Mouse (Mus musculus) thymus, postnatal 36 days (tissue): ENCODE results near the gene Cux1.

Experiments
- DNase-seq, 2 experiments: peaks; one replicate each; pipeline ENCODE4 v3.0.0; 2022; ENCODE audit warnings: mixed read lengths in 2 of 2

The Cux1 gene

GRCm38 (mm10) chr5:136292361-136292760 lies 274.9 kb downstream of the Cux1 start:
- DNase-seq, result no peak

GRCm38 (mm10) chr5:136291562-136291961 lies 275.7 kb downstream of the Cux1 start:
- DNase-seq, result no peak

- no peak for DNase-seq
Observed at GRCm38 (mm10) chr5:136289776-136290175, 277.5 kb downstream of the Cux1 start.

GRCm38 (mm10) chr5:136288351-136289081 lies 278.8 kb downstream of the Cux1 start:
- DNase-seq, result no peak

GRCm38 (mm10) chr5:136286566-136286965 lies 280.7 kb downstream of the Cux1 start:
- no peak for DNase-seq

- DNase-seq, result no peak
Observed at GRCm38 (mm10) chr5:136285106-136285505, 282.2 kb downstream of the Cux1 start.

- no peak for DNase-seq
Observed at GRCm38 (mm10) chr5:136281351-136281750, 285.9 kb downstream of the Cux1 start.

- DNase-seq, result no peak
Observed at GRCm38 (mm10) chr5:136274739-136275138, 292.6 kb downstream of the Cux1 start.

GRCm38 (mm10) chr5:136269937-136270336 lies 297.4 kb downstream of the Cux1 start:
- DNase-seq, result no peak

- DNase-seq, result no peak
Observed at GRCm38 (mm10) chr5:136266077-136266476, 301.2 kb downstream of the Cux1 start.

- DNase-seq, result no peak
Observed at GRCm38 (mm10) chr5:136263342-136263741, 303.9 kb downstream of the Cux1 start.

GRCm38 (mm10) chr5:136258919-136259318 lies 308.4 kb downstream of the Cux1 start:
- DNase-seq, result peak; percentile 61 to 65

GRCm38 (mm10) chr5:136252899-136253298 lies 314.4 kb downstream of the Cux1 start:
- peak; percentile 69 to 73 for DNase-seq

- peak; percentile 35 to 41 for DNase-seq
Observed at GRCm38 (mm10) chr5:136251004-136251403, 316.3 kb downstream of the Cux1 start.

GRCm38 (mm10) chr5:136248441-136248840 lies 318.8 kb downstream of the Cux1 start:
- no peak for DNase-seq

- DNase-seq, result no peak
Observed at GRCm38 (mm10) chr5:136246452-136246838, 320.8 kb downstream of the Cux1 start, which contains the start of gene Sh2b2. Gene Sh2b2, minus strand, starts transcription at chr5:136246556.

- DNase-seq, result no peak
Observed at GRCm38 (mm10) chr5:136245541-136246451, 321.5 kb downstream of the Cux1 start.

GRCm38 (mm10) chr5:136244762-136245540 lies 322.3 kb downstream of the Cux1 start:
- DNase-seq, result peak; percentile 62 to 65

GRCm38 (mm10) chr5:136243851-136244761 lies 323.2 kb downstream of the Cux1 start:
- DNase-seq, result peak; percentile 9 to 26

- DNase-seq, result peak in 1 of 2 experiments; percentile 51
Observed at GRCm38 (mm10) chr5:136241161-136241560, 326.1 kb downstream of the Cux1 start.

- no peak for DNase-seq
Observed at GRCm38 (mm10) chr5:136240381-136240780, 326.9 kb downstream of the Cux1 start.

- no peak for DNase-seq
Observed at GRCm38 (mm10) chr5:136237607-136238006, 329.7 kb downstream of the Cux1 start.
